Mouse (Mus musculus): ENCODE measurements around the gene Plpp7.

DNA sequence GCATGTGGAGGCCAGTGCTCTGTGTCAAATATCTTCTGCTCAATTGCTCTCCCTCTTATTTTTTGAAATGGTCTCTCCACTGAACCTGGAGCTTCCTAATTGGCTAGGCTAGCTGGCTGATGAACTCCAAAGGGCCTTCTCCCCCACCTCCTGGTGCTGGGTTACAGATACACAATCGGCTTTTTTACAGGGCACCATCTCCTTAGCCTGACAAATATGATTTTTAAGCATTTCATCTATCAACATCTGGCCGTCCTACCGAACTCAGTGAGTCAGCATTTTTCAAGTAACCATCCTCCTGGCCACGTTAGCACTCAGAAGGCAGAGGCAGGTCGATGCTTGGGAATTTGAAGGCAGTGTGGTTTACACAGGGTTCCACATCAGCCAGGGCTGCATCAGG lies 49.3 kb downstream of the Plpp7 start:
- TF ChIP-seq POLR2A (IDR thresholded peaks at IDR 0.05; ENCODE audit: low read depth, low read length) (no peak), CTCF (IDR thresholded peaks at IDR 0.05; ENCODE audit: extremely low read depth, insufficient read length, insufficient replicate concordance, low read depth, low read length) (no peak)
